Mouse (Mus musculus) hindbrain, postnatal 0 days (tissue): ENCODE measurements at regions not wholly inside any gene's neighbourhood (a gene's known extent, or its start where the extent isn't known, plus 50 kb on each side); places are given as distances from the start of the nearest gene placed in this dataset.

Experiments used
- ATAC-seq: fragments of 200-750 bp; cut with Nextera tagmentation; 2 replicates; pipeline ENCODE4 v1.8.0; 2017; ENCODE audit warnings: mild to moderate bottlenecking, moderate TSS enrichment, moderate library complexity
- DNase-seq: peaks from one replicate; pipeline ENCODE4 v3.0.0-alpha.2; 2015; ENCODE audit warnings: low spot score
- H3K27ac ChIP-seq: fragments of 300-500 bp; sonication (generic); 2 replicates; pipeline ENCODE4 v1.5.1; 2014; ENCODE audit warnings: mild to moderate bottlenecking
- H3K27me3 ChIP-seq: fragments of 300-500 bp; sonication (generic); 2 replicates; pipeline ENCODE4 v1.6.1; 2014; ENCODE audit warnings: low read length, mixed read lengths; ENCODE audit not compliant: insufficient read depth
- H3K36me3 ChIP-seq: fragments of 300-500 bp; sonication (generic); 2 replicates; pipeline ENCODE4 v1.6.1; 2014; ENCODE audit warnings: low read length, mixed read lengths; ENCODE audit not compliant: insufficient read depth
- H3K4me1 ChIP-seq: fragments of 300-500 bp; sonication (generic); 2 replicates; pipeline ENCODE4 v1.6.1; 2014; ENCODE audit warnings: antibody characterized with exemption, low read length, mixed read lengths; ENCODE audit not compliant: insufficient read depth
- H3K4me2 ChIP-seq: fragments of 300-500 bp; sonication (generic); 2 replicates; pipeline ENCODE4 v1.6.1; 2014; ENCODE audit warnings: low read depth, mild to moderate bottlenecking, low read length, moderate library complexity, mixed read lengths
- H3K4me3 ChIP-seq: fragments of 300-500 bp; sonication (generic); 2 replicates; pipeline ENCODE4 v1.5.1; 2014; ENCODE audit warnings: low read length
- H3K9ac ChIP-seq: fragments of 300-500 bp; sonication (generic); replicated peaks from 2 replicates; pipeline ENCODE4 v1.6.1; 2014; ENCODE audit warnings: mild to moderate bottlenecking, low read length, moderate library complexity, mixed read lengths
- H3K9me3 ChIP-seq: fragments of 300-500 bp; sonication (generic); 2 replicates; pipeline ENCODE4 v1.6.1; 2016; ENCODE audit warnings: low read length, mixed read lengths
- CTCF ChIP-seq: IDR thresholded peaks from 2 replicates; pipeline ENCODE4 v1.5.1; 2016; ENCODE audit warnings: antibody characterized with exemption, control low read depth, low read depth
- WGBS: fragments of 180-500 bp; shearing (Covaris S2); extraction: QIAGEN DNeasy Blood & Tissue Kit; methylation state at CpG from one replicate; pipeline ENCODE4 v1.1.7; 2014; 5-methylcytosine and 5-hydroxymethylcytosine counted together

DNA sequence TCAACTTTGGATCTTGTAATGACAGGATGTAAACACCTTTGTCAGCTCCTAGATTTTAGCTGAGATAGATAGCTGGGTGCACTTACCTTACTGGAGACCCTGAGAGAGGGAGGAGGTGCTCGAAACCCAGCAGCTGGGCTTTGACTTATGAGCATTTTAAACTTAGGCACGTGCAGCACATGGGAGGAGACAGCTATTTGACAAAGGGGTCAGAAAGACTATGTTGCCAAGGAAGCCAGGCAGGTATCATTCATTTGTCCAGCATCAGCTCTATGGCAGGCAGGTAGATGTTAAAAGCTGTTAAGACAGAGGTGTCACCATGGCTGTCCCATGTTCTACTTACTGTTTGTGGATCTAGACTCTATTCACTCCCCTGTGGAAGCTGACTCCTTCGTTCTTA is 120.0 kb upstream of the Tet2 start:
- no peaks in the 10 kb centered on the region for H3K9me3 ChIP-seq
- DNase-seq (no peak), ATAC-seq (no peak)
- H3K9ac ChIP-seq = no peak overlapping the region
- no peak overlapping the region for H3K4me3 ChIP-seq
- H3K27ac ChIP-seq = no peak overlapping the region
- H3K4me1 ChIP-seq = no peaks in the 10 kb centered on the region
- no peaks in the 10 kb centered on the region for H3K27me3 ChIP-seq
- 80% methylated on average over 3 of the region's 3 CpGs for WGBS
- no peak for TF ChIP-seq CTCF
- H3K36me3 ChIP-seq = no peaks in the 10 kb centered on the region
- H3K4me2 ChIP-seq = no peak overlapping the region

DNA sequence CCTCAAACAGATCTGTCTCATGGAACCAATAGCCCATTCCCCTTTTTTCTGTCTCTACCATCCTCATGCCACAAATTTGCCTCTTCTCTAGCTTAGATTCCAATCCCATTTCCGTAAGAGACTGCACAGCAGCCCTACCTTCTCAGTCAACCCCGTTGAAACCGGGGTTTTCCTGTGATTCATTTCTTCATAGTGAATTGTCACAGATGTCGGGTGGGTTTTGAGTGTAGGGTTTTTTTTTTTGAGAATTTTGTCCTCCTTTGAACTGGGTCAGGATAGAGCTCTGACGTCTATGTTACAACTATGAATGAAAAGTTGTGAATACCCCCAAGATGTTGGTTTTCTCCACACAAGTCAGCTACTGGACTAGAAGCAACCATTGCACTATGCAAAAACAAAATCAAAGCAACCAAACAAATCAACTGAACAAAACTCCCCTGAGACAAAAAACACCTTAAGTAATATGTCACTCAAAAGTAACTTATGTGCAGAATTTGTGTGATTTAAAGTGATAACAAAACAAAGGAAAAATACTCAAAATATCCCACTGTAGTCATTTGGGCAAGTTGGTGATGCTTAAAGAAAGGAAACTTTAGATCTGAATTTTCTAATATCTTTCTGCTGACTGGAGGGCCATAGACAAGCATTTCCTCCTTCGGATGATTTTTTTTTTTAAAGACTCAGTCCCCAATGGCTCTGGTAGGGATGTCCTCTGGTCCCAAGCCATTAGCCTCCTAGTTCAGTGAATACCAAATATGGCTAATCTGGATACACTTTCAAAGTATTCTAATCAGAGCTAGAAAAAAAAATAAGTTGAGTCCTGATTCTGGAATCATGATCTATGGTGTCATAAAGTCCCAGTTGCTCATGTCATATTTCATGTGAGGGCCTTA is 120.7 kb upstream of the Tet2 start:
- H3K9ac ChIP-seq = no peak overlapping the region
- no peak overlapping the region for H3K27ac ChIP-seq
- no peaks in the 10 kb centered on the region for H3K9me3 ChIP-seq
- H3K36me3 ChIP-seq = no peaks in the 10 kb centered on the region
- 90% methylated on average over 6 of the region's 6 CpGs for WGBS
- no peak for TF ChIP-seq CTCF
- H3K27me3 ChIP-seq = no peaks in the 10 kb centered on the region
- no peak for ATAC-seq
- H3K4me1 ChIP-seq = no peaks in the 10 kb centered on the region
- H3K4me2 ChIP-seq = no peak overlapping the region
- H3K4me3 ChIP-seq = no peak overlapping the region
- no peak for DNase-seq

GRCm38 (mm10) chr3:133672742-133673447 is 128.0 kb upstream of the Tet2 start:
- Histone ChIP-seq H3K4me3 (no peak overlapping the region), H3K27me3 (no peaks in the 10 kb centered on the region), H3K4me2 (peak overlapping the region; percentile 6; the same call in 1 of the 2 replicates), H3K36me3 (no peaks in the 10 kb centered on the region), H3K4me1 (no peaks in the 10 kb centered on the region), H3K9ac (no peak overlapping the region), H3K27ac (no peak overlapping the region), H3K9me3 (no peaks in the 10 kb centered on the region)
- ATAC-seq (peak; percentile 93), DNase-seq (peak; percentile 53)
- peak; percentile 48 for TF ChIP-seq CTCF
- 51% methylated on average over 10 of the region's 10 CpGs for WGBS

GRCm38 (mm10) chr3:133677892-133678291 is 133.0 kb upstream of the Tet2 start:
- H3K4me3 ChIP-seq = no peak overlapping the region

DNA sequence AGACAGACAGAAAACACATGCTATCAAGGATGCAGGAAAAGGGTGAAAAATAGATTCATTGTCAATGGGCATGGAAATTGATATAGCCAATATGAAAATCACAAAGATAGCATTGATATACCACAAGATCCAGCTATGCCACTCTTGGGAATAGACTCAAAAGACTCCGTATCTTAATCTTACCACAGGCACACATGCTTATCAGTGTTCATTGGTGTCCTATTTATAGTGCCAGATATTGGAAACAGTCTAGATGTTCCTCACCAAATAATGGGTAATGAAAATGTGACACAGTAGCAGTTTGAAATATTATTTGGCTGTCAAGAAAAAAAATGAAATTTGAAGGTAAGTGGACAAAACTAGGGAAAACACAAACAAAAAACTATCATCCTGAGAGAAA is 135.0 kb upstream of the Tet2 start:
- H3K9ac ChIP-seq = no peak overlapping the region
- TF ChIP-seq CTCF = no peak
- H3K9me3 ChIP-seq = no peaks in the 10 kb centered on the region
- H3K4me2 ChIP-seq = no peak overlapping the region
- no peak for DNase-seq
- H3K4me3 ChIP-seq = no peak overlapping the region
- 91% methylated on average over 1 of the region's 1 CpGs for WGBS
- H3K27ac ChIP-seq = no peak overlapping the region
- no peaks in the 10 kb centered on the region for H3K36me3 ChIP-seq
- H3K27me3 ChIP-seq = no peaks in the 10 kb centered on the region
- no peak for ATAC-seq
- H3K4me1 ChIP-seq = no peaks in the 10 kb centered on the region

More at GRCm38 (mm10) chr3:133677892-133678291, 133.0 kb upstream of the Tet2 start:
- no peak for ATAC-seq
- no peaks in the 10 kb centered on the region for H3K4me1 ChIP-seq
- H3K9ac ChIP-seq = no peak overlapping the region
- WGBS = 93% methylated on average over 1 of the region's 1 CpGs
- H3K36me3 ChIP-seq = no peaks in the 10 kb centered on the region
- H3K27ac ChIP-seq = no peak overlapping the region
- H3K27me3 ChIP-seq = no peaks in the 10 kb centered on the region
- no peak for DNase-seq
- TF ChIP-seq CTCF = no peak
- H3K4me2 ChIP-seq = no peak overlapping the region
- no peaks in the 10 kb centered on the region for H3K9me3 ChIP-seq

DNA sequence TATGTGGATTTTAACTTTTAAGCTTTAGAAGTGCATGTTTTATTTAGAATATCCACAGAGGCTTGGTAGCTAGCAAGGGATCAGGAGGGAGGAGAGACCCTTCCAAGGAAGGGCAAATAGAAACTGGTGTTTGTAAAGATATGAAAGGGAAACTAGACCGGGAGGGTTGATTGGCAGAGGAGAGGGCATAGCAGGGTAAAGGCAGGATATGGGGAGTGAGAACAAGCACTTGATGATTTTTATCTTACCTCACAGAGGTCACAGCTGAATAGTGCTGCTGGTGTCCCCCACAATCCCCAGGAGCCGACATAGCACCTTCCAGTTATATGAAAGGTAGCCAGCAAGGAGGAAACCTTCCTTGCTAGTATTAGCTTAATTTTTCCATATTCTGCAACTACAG is 135.4 kb upstream of the Tet2 start:
- Histone ChIP-seq H3K36me3 (no peaks in the 10 kb centered on the region), H3K4me2 (no peak overlapping the region), H3K27ac (no peak overlapping the region), H3K4me3 (no peak overlapping the region), H3K4me1 (no peaks in the 10 kb centered on the region), H3K27me3 (no peaks in the 10 kb centered on the region), H3K9ac (no peak overlapping the region), H3K9me3 (no peaks in the 10 kb centered on the region)
- DNase-seq (no peak), ATAC-seq (no peak)
- no peak for TF ChIP-seq CTCF
- WGBS = 88% methylated on average over 2 of the region's 2 CpGs

DNA sequence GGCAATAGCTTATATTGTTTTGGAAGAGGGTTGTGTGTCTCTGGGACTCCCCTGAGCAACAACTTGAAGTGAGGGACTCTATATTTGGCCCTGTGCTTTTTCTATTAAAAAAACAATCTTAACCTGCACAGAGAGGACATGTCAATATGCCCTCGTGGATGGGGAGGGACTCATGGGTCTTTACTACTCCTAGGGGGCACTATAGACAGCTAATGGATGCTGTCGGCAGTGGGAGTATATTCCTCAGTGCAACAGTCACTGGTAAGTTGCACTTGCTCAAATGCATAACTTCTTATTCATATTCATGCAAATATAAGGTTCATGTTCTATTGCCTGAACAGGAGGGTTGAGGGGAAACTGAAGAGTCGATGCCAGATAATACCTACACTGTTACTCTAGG is 135.9 kb upstream of the Tet2 start:
- 73% methylated on average over 3 of the region's 3 CpGs for WGBS
- Histone ChIP-seq H3K4me3 (no peak overlapping the region), H3K9me3 (no peaks in the 10 kb centered on the region), H3K27ac (no peak overlapping the region), H3K9ac (no peak overlapping the region), H3K4me1 (no peaks in the 10 kb centered on the region), H3K36me3 (no peaks in the 10 kb centered on the region), H3K27me3 (no peaks in the 10 kb centered on the region), H3K4me2 (no peak overlapping the region)
- DNase-seq (no peak), ATAC-seq (no peak)
- no peak for TF ChIP-seq CTCF
